Mouse (Mus musculus) bone marrow, adult 2 months (tissue): ENCODE results near the gene Olfr449. TPM values are rescaled to one million over a fixed set of nuclear protein-coding genes. Genes with fewer than 3 reads are reported as not detected.

Source experiments
- H3K27ac ChIP-seq: fragments of 200-500 bp; 2 replicates; pipeline ENCODE4 v1.5.1; 2012; ENCODE audit warnings: low read depth, mild to moderate bottlenecking, control low read depth, inconsistent platforms, low read length; ENCODE audit not compliant: control insufficient read depth, poor library complexity, insufficient read depth
- H3K4me1 ChIP-seq: fragments of 200-500 bp; 2 replicates; pipeline ENCODE4 v1.6.1; 2011; ENCODE audit warnings: low read length; ENCODE audit not compliant: control insufficient read depth, insufficient read depth
- H3K4me3 ChIP-seq: fragments of 200-500 bp; replicated peaks from 2 replicates; pipeline ENCODE3; 2011; ENCODE audit warnings: mild to moderate bottlenecking, low read depth, low read length, control low read depth; ENCODE audit not compliant: control insufficient read depth
- CTCF ChIP-seq: fragments of 200-500 bp; IDR thresholded peaks from 2 replicates; pipeline ENCODE4 v1.5.1; 2011; ENCODE audit warnings: low read length, control low read depth; ENCODE audit not compliant: control insufficient read depth, insufficient read depth
- POLR2A ChIP-seq: fragments of 200-500 bp; IDR thresholded peaks from 2 replicates; pipeline ENCODE4 v1.6.1; 2011; ENCODE audit warnings: low read depth, mild to moderate bottlenecking, control low read depth, low read length, borderline replicate concordance; ENCODE audit not compliant: control insufficient read depth
- WGBS: fragments of 180-500 bp; shearing (Covaris S2); methylation state at CpG from one replicate; pipeline ENCODE4 v1.1.7; 2018; 5-methylcytosine and 5-hydroxymethylcytosine counted together
- polyA plus RNA-seq: library from polyadenylated mRNA; stranded (reverse); fragments of >200 nt; gene quantifications from 2 replicates; pipeline ENCODE4 v1.2.4, GENCODE M21; 2011; ENCODE audit warnings: low replicate concordance; ENCODE audit not compliant: missing spikeins, insufficient read depth, insufficient read length

Olfr449 gene
- not detected in 2 replicates for polyA plus RNA-seq

GRCm38 (mm10) chr6:42834084-42834483 lies at the start of gene Olfr449:
TSS of gene Olfr449 (plus strand) at chr6:42834384.
- TF ChIP-seq POLR2A, result no peak
- no peak for TF ChIP-seq CTCF

GRCm38 (mm10) chr6:42784793-42785192 lies 49.4 kb upstream of the Olfr449 start, which contains the start of gene Olfr452:
TSS of gene Olfr452 (plus strand) at chr6:42785093.
- TF ChIP-seq CTCF (no peak), POLR2A (no peak)
- H3K27ac ChIP-seq, result no peak within 1 kb of the TSS
- no peak within 1 kb of the TSS for H3K4me3 ChIP-seq
- no peaks in the 10 kb centered on the region for H3K4me1 ChIP-seq

More at GRCm38 (mm10) chr6:42834084-42834483, at the start of gene Olfr449:
- H3K4me1 ChIP-seq, result no peaks in the 10 kb centered on the region
- no peak within 1 kb of the TSS for H3K4me3 ChIP-seq
- no peak within 1 kb of the TSS for H3K27ac ChIP-seq

GRCm38 (mm10) chr6:42790247-42790948 lies 43.8 kb upstream of the Olfr449 start:
- Histone ChIP-seq H3K27ac (no peak overlapping the region), H3K4me3 (no peak overlapping the region), H3K4me1 (no peaks in the 10 kb centered on the region)
- 50% methylated on average over 4 of the region's 4 CpGs for WGBS
- no peak for TF ChIP-seq POLR2A
- no peak for TF ChIP-seq CTCF

GRCm38 (mm10) chr6:42790949-42791556 lies 43.1 kb upstream of the Olfr449 start:
- no peak for TF ChIP-seq POLR2A
- no peak for TF ChIP-seq CTCF
- Histone ChIP-seq H3K27ac (no peak overlapping the region), H3K4me1 (no peaks in the 10 kb centered on the region), H3K4me3 (no peak overlapping the region)
- WGBS, result 75% methylated on average over 9 of the region's 9 CpGs

GRCm38 (mm10) chr6:42794982-42795381 lies 39.2 kb upstream of the Olfr449 start:
- no peaks in the 10 kb centered on the region for H3K4me1 ChIP-seq
- TF ChIP-seq POLR2A, result no peak
- TF ChIP-seq CTCF, result no peak
- H3K4me3 ChIP-seq, result no peak overlapping the region
- H3K27ac ChIP-seq, result no peak overlapping the region
- 77% methylated on average over 3 of the region's 3 CpGs for WGBS

- 76% methylated on average over 1 of the region's 1 CpGs for WGBS
- Histone ChIP-seq H3K4me3 (no peak within 1 kb of the TSS), H3K27ac (no peak within 1 kb of the TSS), H3K4me1 (no peaks in the 10 kb centered on the region)
- no peak for TF ChIP-seq POLR2A
- no peak for TF ChIP-seq CTCF
Observed at GRCm38 (mm10) chr6:42811639-42812038, 22.5 kb upstream of the Olfr449 start, which contains the start of gene Olfr450. TSS of gene Olfr450 (plus strand) at chr6:42811939.

- TF ChIP-seq CTCF, result no peak
- TF ChIP-seq POLR2A, result no peak
- Histone ChIP-seq H3K4me3 (no peak overlapping the region), H3K4me1 (no peaks in the 10 kb centered on the region), H3K27ac (no peak overlapping the region)
- WGBS, result 12% methylated on average over 4 of the region's 4 CpGs
Observed at GRCm38 (mm10) chr6:42860222-42860819, 26.1 kb downstream of the Olfr449 start.

GRCm38 (mm10) chr6:42869695-42870094 lies 35.5 kb downstream of the Olfr449 start:
- no peaks in the 10 kb centered on the region for H3K4me1 ChIP-seq
- no peak overlapping the region for H3K27ac ChIP-seq
- WGBS, result 80% methylated on average over 3 of the region's 3 CpGs
- TF ChIP-seq CTCF, result no peak
- no peak overlapping the region for H3K4me3 ChIP-seq

- no peak overlapping the region for H3K27ac ChIP-seq
- H3K4me1 ChIP-seq, result no peaks in the 10 kb centered on the region
- H3K4me3 ChIP-seq, result no peak overlapping the region
- TF ChIP-seq POLR2A (no peak), CTCF (no peak)
Observed at GRCm38 (mm10) chr6:42876323-42876722, 42.1 kb downstream of the Olfr449 start.

Other genes with a start within 250 kb of the Olfr449 start
- not detected in 2 replicates for gene Tcaf3, start 236.7 kb upstream of the Olfr449 start, polyA plus RNA-seq
- gene Tcaf2, start 189.1 kb upstream of the Olfr449 start, polyA plus RNA-seq, result 1.00 TPM in 1 of 2 replicates, not detected in the other
- 0.36 and 1.2 TPM in 2 replicates for gene Tcaf1, start 124.3 kb upstream of the Olfr449 start, polyA plus RNA-seq
- not detected in 2 replicates for gene Olfr453, start 95.0 kb upstream of the Olfr449 start, polyA plus RNA-seq
- gene Olfr38, start 78.0 kb upstream of the Olfr449 start, polyA plus RNA-seq, result not detected in 2 replicates
- not detected in 2 replicates for gene Olfr452, start 49.3 kb upstream of the Olfr449 start, polyA plus RNA-seq
- gene Olfr450, start 22.4 kb upstream of the Olfr449 start, polyA plus RNA-seq, result not detected in 2 replicates
- not detected in 2 replicates for gene Olfr448, start 56.1 kb downstream of the Olfr449 start, polyA plus RNA-seq
- gene Olfr447, start 74.5 kb downstream of the Olfr449 start, polyA plus RNA-seq, result not detected in 2 replicates
- not detected in 2 replicates for gene Olfr446, start 87.0 kb downstream of the Olfr449 start, polyA plus RNA-seq
- not detected in 2 replicates for gene Olfr444, start 114.7 kb downstream of the Olfr449 start, polyA plus RNA-seq